Mouse (Mus musculus) liver, postnatal 0 days (tissue): ENCODE results near the gene Sh3glb1. TPM values are rescaled to one million over a fixed set of nuclear protein-coding genes. Genes with fewer than 3 reads are reported as not detected.
A peak's percentile ranks its signal among the peaks of the same experiment; 100 is the strongest.
"Not testable (repeated sequence)": the region's sequence is repeated elsewhere in the genome, so short reads cannot be mapped to it uniquely, and the experiment has no call there.

Experiments used
- ATAC-seq: fragments of 200-750 bp; cut with Nextera tagmentation; 2 replicates; pipeline ENCODE4 v1.8.0; 2017; ENCODE audit warnings: mild to moderate bottlenecking, moderate library complexity
- DNase-seq: peaks from one replicate; pipeline ENCODE4 v3.0.0-alpha.2; 2016
- H3K27ac ChIP-seq: fragments of 300-500 bp; sonication (generic); 2 replicates; pipeline ENCODE4 v1.5.1; 2014; ENCODE audit warnings: antibody characterized with exemption, moderate library complexity, mild to moderate bottlenecking, low read depth
- H3K27me3 ChIP-seq: fragments of 300-500 bp; sonication (generic); 2 replicates; pipeline ENCODE4 v1.6.1; 2014; ENCODE audit warnings: low read length, control low read depth, mixed read lengths; ENCODE audit not compliant: insufficient read depth
- H3K36me3 ChIP-seq: fragments of 300-500 bp; sonication (generic); replicated peaks from 2 replicates; pipeline ENCODE4 v1.6.1; 2014; ENCODE audit warnings: mild to moderate bottlenecking, control low read depth, low read length, moderate library complexity, mixed read lengths; ENCODE audit not compliant: insufficient read depth
- H3K4me1 ChIP-seq: fragments of 300-500 bp; sonication (generic); 2 replicates; pipeline ENCODE4 v1.6.1; 2014; ENCODE audit warnings: antibody characterized with exemption, mild to moderate bottlenecking, control low read depth; ENCODE audit not compliant: insufficient read depth
- H3K4me2 ChIP-seq: fragments of 300-500 bp; sonication (generic); 2 replicates; pipeline ENCODE4 v1.6.1; 2014; ENCODE audit warnings: low read depth, mild to moderate bottlenecking, low read length, moderate library complexity, mixed read lengths
- H3K4me3 ChIP-seq: fragments of 300-500 bp; sonication (generic); 2 replicates; pipeline ENCODE4 v1.5.1; 2014; ENCODE audit warnings: low read depth, low read length
- H3K9ac ChIP-seq: fragments of 300-500 bp; sonication (generic); replicated peaks from 2 replicates; pipeline ENCODE4 v1.6.1; 2014; ENCODE audit warnings: mild to moderate bottlenecking, moderate library complexity
- H3K9me3 ChIP-seq: fragments of 300-500 bp; sonication (generic); 2 replicates; pipeline ENCODE4 v1.6.1; 2016; ENCODE audit warnings: mild to moderate bottlenecking, control low read depth, low read length, mixed read lengths
- CTCF ChIP-seq: sonication (generic); IDR thresholded peaks from 2 replicates; pipeline ENCODE4 v1.5.1; 2016; ENCODE audit warnings: antibody characterized with exemption, low read depth
- EP300 ChIP-seq: IDR thresholded peaks from 2 replicates; pipeline ENCODE4 v1.6.1; 2016; ENCODE audit warnings: antibody characterized with exemption, low read depth, mild to moderate bottlenecking
- WGBS: fragments of 180-500 bp; shearing (Covaris S2); extraction: QIAGEN DNeasy Blood & Tissue Kit; methylation state at CpG from one replicate; pipeline ENCODE4 v1.1.7; 2014; ENCODE audit not compliant: insufficient replicate concordance; 5-methylcytosine and 5-hydroxymethylcytosine counted together
- polyA plus RNA-seq: library from polyadenylated mRNA; unstranded; fragments of >200 nt; fragmentation: Nextera tagmentation; extraction: Ambion mirVana; gene quantifications from 2 replicates; pipeline ENCODE4 v1.2.1, GENCODE M21; 2015

The Sh3glb1 gene
- 84.8 and 91.2 TPM in 2 replicates for polyA plus RNA-seq

DNA sequence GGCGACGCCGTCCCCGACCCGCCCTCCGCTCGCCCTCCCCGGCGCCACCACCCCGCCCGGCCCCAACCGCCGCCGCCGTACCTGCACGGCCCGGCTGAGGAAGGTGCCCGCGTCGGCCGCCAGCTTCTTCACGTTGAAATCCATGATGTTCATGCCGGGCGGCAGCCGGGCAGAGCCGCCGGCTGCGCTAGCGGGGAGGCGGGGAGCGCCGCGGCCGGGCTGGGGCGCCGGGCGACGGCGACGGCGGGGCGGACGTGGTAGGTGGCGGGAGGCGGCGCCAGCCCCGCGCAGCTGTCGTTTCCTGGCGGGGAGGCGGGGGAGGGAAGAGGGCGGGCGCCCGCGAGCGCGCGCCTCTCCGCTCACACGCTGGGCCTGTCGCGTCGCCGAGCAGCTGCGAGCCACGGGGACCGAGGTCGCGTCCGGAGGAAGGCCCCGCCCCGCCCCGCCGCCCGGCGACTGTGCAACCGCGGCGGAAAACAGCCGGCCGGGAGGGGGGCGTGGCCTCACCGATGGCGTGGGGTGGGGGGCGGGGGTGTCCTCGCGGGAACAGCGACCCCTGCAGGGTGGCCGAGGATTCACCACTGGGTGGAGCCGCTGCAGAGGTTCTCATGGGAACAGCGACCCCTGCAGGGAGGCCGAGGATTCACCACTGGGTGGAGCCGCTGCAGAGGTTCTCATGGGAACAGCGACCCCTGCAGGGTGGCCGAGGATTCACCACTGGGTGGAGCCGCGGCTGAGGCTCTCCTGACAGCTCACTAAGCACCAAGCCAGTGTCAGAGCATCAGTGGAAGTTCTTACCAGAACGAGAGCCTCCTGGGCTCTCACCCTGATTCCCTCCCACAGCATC is at the start of gene Sh3glb1:
Gene Sh3glb1 (minus strand): TSS at position 435 of the 847 bp plus-strand sequence.
- TF ChIP-seq CTCF: peak; percentile 100
- no peak for TF ChIP-seq EP300
- H3K4me1 ChIP-seq: peaks cover 21% of the 10 kb centered on the region
- ATAC-seq (peak; percentile 88), DNase-seq (peak; percentile 98)
- peak within 1 kb of the TSS; percentile 87 for H3K4me3 ChIP-seq
- no peaks in the 10 kb centered on the region for H3K9me3 ChIP-seq
- peak within 1 kb of the TSS; percentile 100 for H3K27ac ChIP-seq
- no peaks in the 10 kb centered on the region; the same call in 1 of the 2 replicates for H3K36me3 ChIP-seq
- peak within 1 kb of the TSS; percentile 93 for H3K9ac ChIP-seq
- no peaks in the 10 kb centered on the region for H3K27me3 ChIP-seq
- WGBS: 2% methylated on average over 69 of the region's 98 CpGs
- H3K4me2 ChIP-seq: peak within 1 kb of the TSS; percentile 87

DNA sequence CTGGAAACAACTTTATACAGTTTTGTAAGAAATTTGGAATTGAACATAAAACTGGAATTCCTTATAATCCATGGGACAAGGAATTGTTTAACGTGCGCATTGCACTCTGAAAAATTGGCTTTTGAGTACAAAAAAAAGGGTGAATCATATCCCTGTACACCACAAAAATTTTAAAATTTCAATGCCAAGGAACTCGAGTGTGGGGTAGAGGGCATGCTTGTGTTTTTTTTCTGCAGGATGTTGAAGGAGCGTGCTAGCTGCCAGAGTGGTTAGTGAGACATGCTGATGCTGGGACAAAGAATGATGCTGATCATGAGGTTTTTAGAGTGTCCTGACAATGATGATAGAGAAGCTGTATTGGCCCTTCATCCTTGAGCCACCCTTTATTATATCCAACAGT is 45.0 kb upstream of the Sh3glb1 start:
- WGBS: 82% methylated on average over 4 of the region's 4 CpGs
- no peak for DNase-seq
- no peaks in the 10 kb centered on the region for H3K27me3 ChIP-seq
- no peaks in the 10 kb centered on the region for H3K4me1 ChIP-seq
- H3K36me3 ChIP-seq: no peaks in the 10 kb centered on the region
- H3K9ac ChIP-seq: no peak overlapping the region
- ATAC-seq: no peak
- no peak overlapping the region for H3K4me3 ChIP-seq
- no peaks in the 10 kb centered on the region for H3K9me3 ChIP-seq
- TF ChIP-seq CTCF: no peak
- TF ChIP-seq EP300: no peak
- H3K4me2 ChIP-seq: no peak overlapping the region
- H3K27ac ChIP-seq: no peak overlapping the region

DNA sequence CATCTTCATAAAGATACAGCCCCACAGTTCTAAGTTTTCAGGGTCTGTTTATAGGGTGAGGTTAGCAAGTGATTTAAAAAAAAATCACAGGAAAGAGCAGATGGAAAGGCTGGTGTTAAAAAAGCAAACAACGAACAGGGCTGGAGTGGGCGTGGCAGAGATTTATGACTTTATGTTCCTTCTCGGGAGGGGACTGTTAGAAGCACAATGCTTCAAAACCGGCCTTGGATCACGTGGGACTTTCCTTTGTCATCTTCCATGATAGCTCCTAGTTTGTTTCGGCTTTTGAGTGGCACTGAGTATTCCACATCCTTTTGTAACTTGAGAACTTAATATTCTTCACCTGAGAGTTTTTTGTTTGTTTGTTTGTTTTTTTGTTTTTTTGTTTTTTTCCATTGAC is 41.3 kb upstream of the Sh3glb1 start:
- Histone ChIP-seq H3K36me3 (no peaks in the 10 kb centered on the region), H3K9me3 (no peaks in the 10 kb centered on the region), H3K4me3 (peak overlapping the region; percentile 42; the same call in 1 of the 2 replicates), H3K27me3 (no peaks in the 10 kb centered on the region), H3K9ac (no peak overlapping the region; the same call in 1 of the 2 replicates), H3K4me1 (no peaks in the 10 kb centered on the region), H3K27ac (peak overlapping the region; percentile 82), H3K4me2 (peak overlapping the region; percentile 68)
- ATAC-seq (no peak), DNase-seq (no peak)
- WGBS: 38% methylated on average over 6 of the region's 6 CpGs
- no peak for TF ChIP-seq EP300
- TF ChIP-seq CTCF: no peak

DNA sequence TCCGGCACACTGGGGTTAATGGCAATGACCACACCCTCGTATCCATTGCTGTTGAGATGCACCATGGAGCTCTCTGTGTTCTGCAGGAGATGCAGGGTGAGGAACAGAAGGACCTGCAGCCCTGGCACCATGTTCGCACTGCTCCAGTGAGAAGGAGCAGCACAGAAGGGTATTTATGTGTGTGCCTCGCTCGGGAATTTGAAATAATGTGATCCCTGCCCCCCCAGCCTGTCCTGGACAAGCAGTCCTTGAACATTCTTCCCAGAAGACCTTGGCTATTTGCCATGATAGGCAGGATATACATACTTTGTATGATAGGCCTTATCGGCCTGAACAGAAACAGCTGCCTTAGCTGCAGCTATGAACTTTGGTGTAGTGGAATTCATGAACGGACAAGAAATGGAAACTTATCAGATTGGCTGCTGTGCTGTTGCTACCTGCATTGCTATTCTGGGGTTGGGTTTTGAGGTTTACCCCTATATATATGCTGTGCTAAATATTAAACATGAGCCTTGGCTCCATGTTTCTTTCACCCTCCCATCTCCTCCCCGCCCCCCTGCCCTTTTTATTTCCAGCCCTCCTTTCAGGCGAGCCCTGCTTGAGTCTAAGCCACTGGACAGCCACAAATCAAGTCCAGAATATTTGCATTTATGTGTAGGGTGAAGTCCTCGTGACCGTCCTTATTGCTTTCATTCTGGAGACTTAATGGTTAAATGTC is 40.6 kb upstream of the Sh3glb1 start, which contains the start of gene Clca3a1:
Gene Clca3a1 (minus strand): TSS at position 386 of the 718 bp plus-strand sequence.
- DNase-seq (peak; percentile 56), ATAC-seq (peak; percentile 96)
- Histone ChIP-seq H3K4me2 (peak within 1 kb of the TSS; percentile 68), H3K4me1 (no peaks in the 10 kb centered on the region), H3K4me3 (peak within 1 kb of the TSS; percentile 42), H3K27me3 (no peaks in the 10 kb centered on the region), H3K9me3 (no peaks in the 10 kb centered on the region), H3K27ac (peak within 1 kb of the TSS; percentile 82), H3K36me3 (no peaks in the 10 kb centered on the region), H3K9ac (peak within 1 kb of the TSS; percentile 48)
- peak; percentile 97 for TF ChIP-seq EP300
- TF ChIP-seq CTCF: no peak
- 40% methylated on average over 9 of the region's 11 CpGs for WGBS

DNA sequence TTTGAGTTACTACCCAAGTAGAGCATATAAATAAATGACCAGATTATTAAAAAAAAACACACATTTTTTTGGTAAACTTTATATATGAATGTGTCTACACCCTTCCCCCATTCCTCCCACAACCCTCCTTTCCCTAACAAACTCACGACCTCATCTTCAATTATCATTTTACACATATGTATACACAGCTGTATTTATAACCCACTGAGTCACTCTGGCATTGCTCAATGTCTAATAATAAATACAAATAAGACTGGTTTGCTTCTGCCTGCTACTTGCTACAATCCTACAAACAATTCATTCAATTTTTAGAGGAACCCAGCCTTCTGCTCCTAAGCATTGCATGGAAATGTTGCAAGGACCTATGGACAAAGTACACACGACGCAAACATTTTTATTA is 39.6 kb upstream of the Sh3glb1 start:
- Histone ChIP-seq H3K9ac (peak overlapping the region; percentile 48), H3K4me3 (peak overlapping the region; percentile 42), H3K36me3 (no peaks in the 10 kb centered on the region), H3K9me3 (no peaks in the 10 kb centered on the region), H3K27me3 (no peaks in the 10 kb centered on the region), H3K4me1 (no peaks in the 10 kb centered on the region), H3K4me2 (peak overlapping the region; percentile 68), H3K27ac (0 out of 2 replicates have a peak overlapping the region, but pooled peaks have one; percentile 82)
- no peak for DNase-seq
- TF ChIP-seq EP300 (no peak), CTCF (no peak)
- whole genome bisulfite sequencing: 60% methylated on average over 3 of the region's 3 CpGs
- ATAC-seq: no peak

DNA sequence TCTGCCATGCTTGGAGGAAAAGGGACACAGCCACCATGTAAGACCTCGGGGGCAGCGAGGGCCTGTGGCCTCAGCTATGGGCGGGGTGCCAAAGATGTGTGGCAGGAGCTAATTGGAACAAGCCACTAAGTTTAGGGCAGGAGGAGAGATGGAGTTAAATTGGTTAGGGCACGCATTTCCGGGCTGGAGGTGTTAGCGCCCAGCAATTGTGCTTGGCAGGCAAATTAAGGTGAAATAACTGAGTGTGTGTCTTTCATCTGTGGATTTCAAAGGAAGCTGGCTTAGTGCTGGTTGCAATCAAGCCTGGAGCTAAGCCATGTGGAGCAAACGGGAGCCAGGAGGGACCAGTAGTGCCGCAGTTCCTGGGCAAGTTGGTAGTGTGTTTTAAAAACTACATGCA is 36.0 kb upstream of the Sh3glb1 start:
- ATAC-seq, H3K9ac ChIP-seq, H3K27ac ChIP-seq, H3K4me3 ChIP-seq, H3K4me2 ChIP-seq, H3K27me3 ChIP-seq, H3K4me1 ChIP-seq, H3K36me3 ChIP-seq, DNase-seq, H3K9me3 ChIP-seq: not testable (repeated sequence)
- WGBS: 78% methylated on average over 8 of the region's 8 CpGs
